Mouse (Mus musculus): ENCODE measurements around the gene Ehd1. TPM values are rescaled to one million over a fixed set of nuclear protein-coding genes. Genes with fewer than 3 reads are reported as not detected.

The Ehd1 gene
- 72.6 and 74.2 TPM in 2 replicates for polyA plus RNA-seq (2014; fragmentation: Nextera tagmentation; extraction: Ambion mirVana)

GRCm38 (mm10) chr19:6276426-6277421, at the start of gene Ehd1:
Gene Ehd1, plus strand, starts transcription at chr19:6276725.
- Histone ChIP-seq H3K4me2 (ENCODE audit: low read depth, low read length, severe bottlenecking) (peak within 1 kb of the TSS; percentile 95), H3K27ac (ENCODE audit: low read depth, low read length) (peak within 1 kb of the TSS; percentile 66), H3K9me3 (ENCODE audit: control insufficient read depth, low read length) (no peaks in the 10 kb centered on the region), H3K4me1 (replicated peaks; ENCODE audit: control insufficient read depth, insufficient read depth, low read length) (peaks cover 18% of the 10 kb centered on the region), H3K9ac (ENCODE audit: low read length) (peak within 1 kb of the TSS; percentile 81), H3K27me3 (ENCODE audit: control insufficient read depth, insufficient read depth, low read length) (no peaks in the 10 kb centered on the region), H3K36me3 (ENCODE audit: control insufficient read depth, insufficient read depth, low read length) (no peaks in the 10 kb centered on the region; the same call in 1 of the 2 replicates), H3K4me3 (ENCODE audit: low read depth, low read length) (peak within 1 kb of the TSS; percentile 86)
- peak; percentile 94 for ATAC-seq (replicated peaks; ENCODE audit: low FRiP score)
- under 1% methylated on average over 106 of the region's 106 CpGs for WGBS
- DNase-seq (ENCODE audit: low spot score): peak; percentile 99

GRCm38 (mm10) chr19:6226763-6227162, 49.8 kb upstream of the Ehd1 start:
- Histone ChIP-seq H3K4me2 (ENCODE audit: low read depth, low read length, severe bottlenecking) (no peak overlapping the region), H3K4me1 (replicated peaks; ENCODE audit: control insufficient read depth, insufficient read depth, low read length) (peaks cover 2% of the 10 kb centered on the region; the same call in 1 of the 2 replicates), H3K9me3 (ENCODE audit: control insufficient read depth, low read length) (no peaks in the 10 kb centered on the region), H3K36me3 (ENCODE audit: control insufficient read depth, insufficient read depth, low read length) (no peaks in the 10 kb centered on the region; the same call in 1 of the 2 replicates), H3K4me3 (ENCODE audit: low read depth, low read length) (no peak overlapping the region), H3K27me3 (ENCODE audit: control insufficient read depth, insufficient read depth, low read length) (no peaks in the 10 kb centered on the region), H3K9ac (ENCODE audit: low read length) (no peak overlapping the region), H3K27ac (ENCODE audit: low read depth, low read length) (no peak overlapping the region)
- DNase-seq (ENCODE audit: low spot score) (no peak), ATAC-seq (replicated peaks; ENCODE audit: low FRiP score) (no peak)
- 87% methylated on average over 14 of the region's 14 CpGs for WGBS

DNA sequence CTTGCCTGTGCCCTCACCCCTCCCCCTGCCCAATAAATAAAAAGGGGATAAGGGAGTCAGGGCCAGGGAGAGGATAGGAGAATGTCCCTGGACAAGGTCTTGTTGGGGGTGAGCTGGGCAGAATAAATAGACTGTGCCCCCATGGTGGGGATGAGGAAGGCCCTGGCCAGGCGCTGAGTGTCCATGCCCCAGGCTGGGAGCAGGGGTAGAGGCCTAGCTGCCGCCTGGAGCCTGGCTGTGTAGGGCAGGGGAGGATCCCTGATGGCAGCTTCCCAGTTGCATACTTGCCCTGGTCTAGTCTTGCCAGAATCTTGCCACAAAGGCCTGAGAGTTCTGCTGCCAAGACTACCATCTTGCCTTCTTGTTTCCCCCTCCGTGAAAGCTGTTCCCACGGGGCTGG, 48.7 kb upstream of the Ehd1 start:
- no peak overlapping the region for H3K4me3 ChIP-seq (ENCODE audit: low read depth, low read length)
- H3K27ac ChIP-seq (ENCODE audit: low read depth, low read length): no peak overlapping the region
- no peak for DNase-seq (ENCODE audit: low spot score)
- no peak overlapping the region for H3K4me2 ChIP-seq (ENCODE audit: low read depth, low read length, severe bottlenecking)
- no peaks in the 10 kb centered on the region for H3K9me3 ChIP-seq (ENCODE audit: control insufficient read depth, low read length)
- no peak overlapping the region for H3K9ac ChIP-seq (ENCODE audit: low read length)
- no peaks in the 10 kb centered on the region; the same call in 1 of the 2 replicates for H3K36me3 ChIP-seq (ENCODE audit: control insufficient read depth, insufficient read depth, low read length)
- no peaks in the 10 kb centered on the region for H3K27me3 ChIP-seq (ENCODE audit: control insufficient read depth, insufficient read depth, low read length)
- 92% methylated on average over 4 of the region's 4 CpGs for WGBS
- H3K4me1 ChIP-seq (replicated peaks; ENCODE audit: control insufficient read depth, insufficient read depth, low read length): peaks cover 2% of the 10 kb centered on the region; the same call in 1 of the 2 replicates
- no peak for ATAC-seq (replicated peaks; ENCODE audit: low FRiP score)

DNA sequence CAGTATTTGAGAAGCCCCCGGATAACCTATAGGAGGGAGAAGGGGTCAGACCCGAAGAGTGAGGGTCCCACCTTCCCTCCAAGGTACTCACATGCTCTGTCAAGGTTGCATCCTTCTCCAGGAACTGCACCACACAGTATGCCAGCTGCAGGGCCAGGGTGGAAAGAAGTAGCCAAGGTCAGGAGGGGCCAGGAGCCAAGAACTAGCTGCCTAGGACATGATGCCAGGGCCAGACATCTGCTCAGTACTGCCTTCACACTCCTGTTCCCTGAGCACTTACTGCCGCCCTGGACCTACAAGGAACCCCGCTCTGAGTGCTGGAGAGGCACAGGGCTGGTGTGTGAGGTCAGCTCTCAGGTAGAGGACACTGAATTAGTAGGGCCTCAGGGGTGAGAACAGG, 46.1 kb upstream of the Ehd1 start:
- Histone ChIP-seq H3K4me1 (replicated peaks; ENCODE audit: control insufficient read depth, insufficient read depth, low read length) (peaks cover 7% of the 10 kb centered on the region; the same call in 1 of the 2 replicates), H3K36me3 (ENCODE audit: control insufficient read depth, insufficient read depth, low read length) (no peaks in the 10 kb centered on the region; the same call in 1 of the 2 replicates), H3K4me2 (ENCODE audit: low read depth, low read length, severe bottlenecking) (no peak overlapping the region), H3K9ac (ENCODE audit: low read length) (no peak overlapping the region), H3K27ac (ENCODE audit: low read depth, low read length) (no peak overlapping the region), H3K27me3 (ENCODE audit: control insufficient read depth, insufficient read depth, low read length) (no peaks in the 10 kb centered on the region), H3K4me3 (ENCODE audit: low read depth, low read length) (no peak overlapping the region), H3K9me3 (ENCODE audit: control insufficient read depth, low read length) (no peaks in the 10 kb centered on the region)
- 91% methylated on average over 4 of the region's 4 CpGs for WGBS
- ATAC-seq (replicated peaks; ENCODE audit: low FRiP score) (no peak), DNase-seq (ENCODE audit: low spot score) (no peak)

GRCm38 (mm10) chr19:6231036-6231435, 45.5 kb upstream of the Ehd1 start:
- 89% methylated on average over 2 of the region's 2 CpGs for WGBS
- Histone ChIP-seq H3K9ac (ENCODE audit: low read length) (no peak overlapping the region), H3K9me3 (ENCODE audit: control insufficient read depth, low read length) (no peaks in the 10 kb centered on the region), H3K27ac (ENCODE audit: low read depth, low read length) (no peak overlapping the region), H3K27me3 (ENCODE audit: control insufficient read depth, insufficient read depth, low read length) (no peaks in the 10 kb centered on the region), H3K4me2 (ENCODE audit: low read depth, low read length, severe bottlenecking) (no peak overlapping the region), H3K4me3 (ENCODE audit: low read depth, low read length) (no peak overlapping the region), H3K36me3 (ENCODE audit: control insufficient read depth, insufficient read depth, low read length) (no peaks in the 10 kb centered on the region; the same call in 1 of the 2 replicates), H3K4me1 (replicated peaks; ENCODE audit: control insufficient read depth, insufficient read depth, low read length) (peaks cover 7% of the 10 kb centered on the region; the same call in 1 of the 2 replicates)
- DNase-seq (ENCODE audit: low spot score): no peak
- no peak for ATAC-seq (replicated peaks; ENCODE audit: low FRiP score)

- peaks cover 7% of the 10 kb centered on the region; the same call in 1 of the 2 replicates for H3K4me1 ChIP-seq (replicated peaks; ENCODE audit: control insufficient read depth, insufficient read depth, low read length)
- no peaks in the 10 kb centered on the region for H3K27me3 ChIP-seq (ENCODE audit: control insufficient read depth, insufficient read depth, low read length)
- ATAC-seq (replicated peaks; ENCODE audit: low FRiP score): no peak
- no peak overlapping the region for H3K4me3 ChIP-seq (ENCODE audit: low read depth, low read length)
- H3K27ac ChIP-seq (ENCODE audit: low read depth, low read length): no peak overlapping the region
- H3K4me2 ChIP-seq (ENCODE audit: low read depth, low read length, severe bottlenecking): no peak overlapping the region
- no peak overlapping the region for H3K9ac ChIP-seq (ENCODE audit: low read length)
- H3K36me3 ChIP-seq (ENCODE audit: control insufficient read depth, insufficient read depth, low read length): no peaks in the 10 kb centered on the region; the same call in 1 of the 2 replicates
- WGBS: 88% methylated on average over 16 of the region's 16 CpGs
- no peaks in the 10 kb centered on the region for H3K9me3 ChIP-seq (ENCODE audit: control insufficient read depth, low read length)
- DNase-seq (ENCODE audit: low spot score): no peak
These were observed 42.9 kb upstream of the Ehd1 start for GRCm38 (mm10) chr19:6233647-6234046.

DNA sequence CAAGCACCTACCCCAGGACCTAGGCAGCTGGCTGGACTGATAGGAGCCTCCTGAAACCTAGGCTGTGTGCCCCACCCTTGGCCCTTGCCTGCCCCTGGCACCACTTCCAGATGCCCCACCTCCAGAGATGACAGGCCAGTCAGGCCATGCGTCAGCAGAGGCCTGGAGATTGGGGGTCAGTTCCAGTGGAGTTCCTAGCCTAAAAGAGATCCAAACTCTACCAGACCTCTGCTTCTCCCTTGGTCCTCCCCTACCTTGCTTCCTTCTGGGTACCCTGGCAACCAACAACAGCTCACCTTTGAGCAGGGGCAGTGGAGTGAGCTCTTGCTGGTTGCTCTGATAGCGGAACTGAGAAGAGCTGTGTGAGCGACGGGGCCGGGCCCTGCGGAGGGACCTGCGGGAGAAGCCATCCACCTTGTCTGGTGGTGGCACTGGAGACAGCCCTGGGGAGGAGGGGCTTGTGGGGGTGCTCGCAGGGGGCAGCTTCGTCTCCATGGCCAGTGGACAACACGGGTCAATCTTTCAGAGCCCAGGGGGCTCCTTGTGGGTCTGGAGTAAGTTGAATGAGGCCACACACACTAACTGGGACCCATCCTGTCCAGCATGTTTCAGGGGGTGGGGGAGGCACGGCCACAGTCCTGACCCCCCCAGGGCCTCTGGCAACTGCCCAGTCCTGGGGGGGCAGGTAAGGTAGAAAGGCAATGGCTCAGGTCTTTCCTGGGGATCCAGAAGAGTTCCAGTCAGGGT, 42.0 kb upstream of the Ehd1 start:
- Histone ChIP-seq H3K36me3 (ENCODE audit: control insufficient read depth, insufficient read depth, low read length) (no peaks in the 10 kb centered on the region; the same call in 1 of the 2 replicates), H3K27me3 (ENCODE audit: control insufficient read depth, insufficient read depth, low read length) (no peaks in the 10 kb centered on the region), H3K4me3 (ENCODE audit: low read depth, low read length) (peak overlapping the region; percentile 67), H3K9ac (ENCODE audit: low read length) (peak overlapping the region; percentile 61), H3K4me2 (ENCODE audit: low read depth, low read length, severe bottlenecking) (peak overlapping the region; percentile 66), H3K4me1 (replicated peaks; ENCODE audit: control insufficient read depth, insufficient read depth, low read length) (peaks cover 7% of the 10 kb centered on the region; the same call in 1 of the 2 replicates), H3K9me3 (ENCODE audit: control insufficient read depth, low read length) (no peaks in the 10 kb centered on the region), H3K27ac (ENCODE audit: low read depth, low read length) (no peak overlapping the region)
- DNase-seq (ENCODE audit: low spot score) (no peak), ATAC-seq (replicated peaks; ENCODE audit: low FRiP score) (no peak)
- 68% methylated on average over 11 of the region's 11 CpGs for WGBS

Data from forebrain, embryonic 11.5 days (tissue).